Mouse (Mus musculus) kidney, postnatal 10 days (tissue): Measurements from ENCODE around the gene Cfhr2.
"Not testable (repeated sequence)": the region's sequence is repeated elsewhere in the genome, so short reads cannot be mapped to it uniquely, and the experiment has no call there.

Source experiments
- DNase-seq: peaks from one replicate; pipeline ENCODE4 v3.0.0; 2021; ENCODE audit warnings: mixed read lengths

Cfhr2 gene

DNA sequence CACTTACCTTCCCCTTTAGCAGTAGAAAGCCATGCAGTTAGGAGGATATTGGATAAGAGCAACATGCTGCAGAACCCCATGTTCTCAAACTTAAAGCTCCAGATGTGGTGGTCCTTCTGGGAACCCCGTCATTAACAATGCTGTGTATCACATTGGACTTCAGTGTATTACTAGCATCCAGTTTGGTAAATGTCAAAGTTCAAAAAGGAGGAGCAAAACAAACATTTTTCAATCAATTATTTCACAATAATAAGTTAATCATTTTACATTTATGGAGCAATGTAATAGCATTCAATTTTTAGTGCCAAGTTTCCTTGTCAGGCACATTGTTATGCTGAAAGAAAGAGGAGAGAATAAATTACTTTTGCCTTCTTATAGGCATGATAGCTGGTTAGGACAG, at the start of gene Cfhr2:
Cfhr2 (minus strand) TSS at position 155 of the 400 bp plus-strand sequence.
- no peak for DNase-seq

- no peak for DNase-seq
Observed at GRCm38 (mm10) chr1:139863751-139864150, 5.2 kb upstream of the Cfhr2 start.

GRCm38 (mm10) chr1:139860176-139860575, 1.7 kb upstream of the Cfhr2 start:
- DNase-seq, result no peak

DNA sequence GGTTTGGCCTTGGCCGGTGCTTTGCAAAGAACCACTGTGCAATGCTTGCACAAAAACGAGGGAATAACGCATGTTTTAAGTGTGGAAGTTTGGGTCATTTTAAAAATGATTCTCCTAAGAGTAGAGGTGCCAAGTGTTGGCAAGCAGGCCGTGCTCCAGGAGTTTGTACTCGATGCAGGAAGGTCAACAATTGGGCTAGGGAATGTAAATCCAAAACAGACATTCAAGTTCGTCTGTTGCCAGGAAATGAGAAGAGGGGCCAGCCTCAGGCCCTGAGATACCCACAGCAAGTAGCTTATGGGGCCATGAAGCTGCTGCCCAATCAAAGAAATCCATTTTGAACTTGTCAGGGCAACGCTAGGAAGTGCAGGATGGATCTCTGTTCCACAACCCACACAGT, 18.8 kb downstream of the Cfhr2 start:
- no peak for DNase-seq

DNA sequence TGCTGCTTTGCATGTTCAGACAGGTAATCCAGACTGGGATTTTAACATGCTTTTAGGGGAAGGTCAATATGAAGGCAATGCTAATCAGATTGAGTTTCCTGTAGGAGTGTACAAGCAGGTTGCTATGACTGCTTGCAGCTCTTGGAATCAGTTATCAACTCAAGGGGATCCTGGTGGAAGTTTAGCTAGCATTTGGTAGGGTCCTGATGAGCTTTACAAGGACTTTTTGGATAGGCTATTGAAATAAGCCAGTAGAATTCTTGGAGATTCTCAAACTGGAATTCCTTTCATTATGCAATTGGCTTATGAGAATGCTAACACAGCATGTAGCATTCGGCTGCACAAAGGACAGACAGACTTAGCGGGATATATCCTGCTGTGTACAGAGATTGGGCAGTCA, 19.2 kb downstream of the Cfhr2 start:
- DNase-seq, result no peak

DNA sequence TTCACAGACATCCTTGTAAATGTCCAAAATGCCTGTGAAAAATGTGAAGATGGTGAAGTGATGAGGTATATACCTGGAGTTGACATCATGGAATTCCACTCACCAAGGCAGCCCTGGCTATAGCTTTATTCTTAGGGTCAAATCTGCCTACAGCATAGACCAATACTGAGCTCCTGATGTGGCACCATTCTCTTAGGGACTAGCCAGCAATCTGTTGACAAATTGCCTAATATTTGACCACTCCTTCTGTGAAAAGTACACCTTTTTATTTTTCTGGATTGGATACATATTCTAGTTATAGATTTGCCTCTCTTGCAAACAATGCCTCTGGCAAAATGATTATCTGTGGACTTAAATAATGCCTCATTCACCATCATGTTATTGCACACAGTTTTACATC, 49.9 kb downstream of the Cfhr2 start:
- DNase-seq, result no peak

DNA sequence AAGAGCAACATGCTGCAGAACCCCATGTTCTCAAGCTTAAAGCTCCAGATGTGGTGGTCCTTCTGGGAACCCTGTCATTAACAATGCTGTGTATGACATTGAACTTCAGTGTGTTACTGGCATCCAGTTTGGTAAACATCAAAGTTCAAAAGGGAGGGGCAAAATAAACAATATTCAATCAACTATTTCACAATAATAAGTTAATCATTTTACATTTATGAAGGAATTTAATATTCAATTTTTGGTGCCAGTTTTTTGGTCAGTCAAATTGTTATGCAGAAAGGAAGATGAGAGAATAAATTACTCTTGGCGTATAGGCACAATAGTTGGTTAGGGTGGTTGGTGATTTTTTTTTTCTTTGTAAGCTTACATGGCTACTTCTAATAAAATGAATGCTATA, 77.4 kb downstream of the Cfhr2 start, which contains the start of gene Gm4788:
Gm4788 (minus strand) TSS at position 101 of the 400 bp plus-strand sequence.
- DNase-seq, result no peak

GRCm38 (mm10) chr1:139769913-139770312, 88.6 kb downstream of the Cfhr2 start:
- DNase-seq, result not testable (repeated sequence)
